Mouse (Mus musculus) heart, embryonic 12.5 days (tissue): ENCODE data around the gene Gabra4. TPM values are rescaled to one million over a fixed set of nuclear protein-coding genes. Genes with fewer than 3 reads are reported as not detected.
"Not testable (repeated sequence)": the region's sequence is repeated elsewhere in the genome, so short reads cannot be mapped to it uniquely, and the experiment has no call there.

Source experiments
- ATAC-seq: fragments of 200-750 bp; cut with Nextera tagmentation; 2 replicates; pipeline ENCODE4 v1.8.0; 2017; ENCODE audit warnings: moderate TSS enrichment, moderate library complexity; ENCODE audit not compliant: insufficient number of reproducible peaks, low FRiP score
- H3K27ac ChIP-seq: fragments of 300-500 bp; sonication (generic); 2 replicates; pipeline ENCODE4 v1.5.1; 2016; ENCODE audit warnings: mild to moderate bottlenecking, moderate library complexity; ENCODE audit not compliant: poor library complexity, severe bottlenecking
- H3K27me3 ChIP-seq: fragments of 300-500 bp; sonication (generic); replicated peaks from 2 replicates; pipeline ENCODE4 v1.6.1; 2016; ENCODE audit warnings: mild to moderate bottlenecking, moderate library complexity
- H3K36me3 ChIP-seq: fragments of 300-500 bp; sonication (generic); 2 replicates; pipeline ENCODE4 v1.6.1; 2016; ENCODE audit warnings: mild to moderate bottlenecking, moderate library complexity
- H3K4me1 ChIP-seq: fragments of 300-500 bp; sonication (generic); replicated peaks from 2 replicates; pipeline ENCODE4 v1.6.1; 2016; ENCODE audit warnings: mild to moderate bottlenecking
- H3K4me2 ChIP-seq: fragments of 300-500 bp; sonication (generic); 2 replicates; pipeline ENCODE4 v1.6.1; 2016; ENCODE audit warnings: mild to moderate bottlenecking, moderate library complexity
- H3K4me3 ChIP-seq: fragments of 300-500 bp; sonication (generic); 2 replicates; pipeline ENCODE4 v1.5.1; 2016; ENCODE audit warnings: mild to moderate bottlenecking
- H3K9ac ChIP-seq: fragments of 300-500 bp; sonication (generic); 2 replicates; pipeline ENCODE4 v1.6.1; 2016; ENCODE audit warnings: mild to moderate bottlenecking, moderate library complexity
- H3K9me3 ChIP-seq: fragments of 300-500 bp; sonication (generic); replicated peaks from 2 replicates; pipeline ENCODE4 v1.6.1; 2016; ENCODE audit warnings: mild to moderate bottlenecking, moderate library complexity
- WGBS: fragments of 180-500 bp; shearing (Covaris S2); methylation state at CpG from one replicate; pipeline ENCODE4 v1.1.7; 2016; 5-methylcytosine and 5-hydroxymethylcytosine counted together
- polyA plus RNA-seq: library from polyadenylated mRNA; unstranded; fragments of >200 nt; fragmentation: Nextera tagmentation; extraction: Ambion mirVana; gene quantifications from 2 replicates; pipeline ENCODE4 v1.2.1, GENCODE M21; 2016

Gabra4 gene
- polyA plus RNA-seq, 1 experiment from 2014 or later = 7.7 TPM

DNA sequence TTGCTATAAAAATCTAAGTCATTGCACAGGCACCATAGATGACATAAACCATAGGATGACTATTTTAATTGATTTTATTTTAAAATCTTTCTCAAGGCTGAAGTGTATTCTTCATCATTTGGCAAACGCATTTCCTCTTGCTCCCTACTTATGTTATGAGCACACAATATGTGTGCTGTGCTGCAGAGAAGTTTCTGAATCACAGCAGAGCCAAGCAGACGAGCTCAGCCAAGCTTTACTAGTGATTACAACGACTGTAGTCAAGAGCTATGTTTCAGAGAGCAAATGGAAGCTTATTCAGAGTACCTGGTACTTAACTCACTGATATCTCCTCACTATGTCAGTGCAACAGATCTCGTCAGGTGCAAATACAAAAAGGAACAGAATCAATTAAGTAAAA, 41.4 kb downstream of the Gabra4 start:
- Histone ChIP-seq H3K4me1 (0 out of 2 replicates have a peak, but pooled peaks cover 3% of the 10 kb centered on the region), H3K36me3 (no peaks in the 10 kb centered on the region), H3K9me3 (no peaks in the 10 kb centered on the region), H3K4me2 (no peak overlapping the region), H3K27ac (no peak overlapping the region), H3K4me3 (no peak overlapping the region), H3K27me3 (no peaks in the 10 kb centered on the region), H3K9ac (no peak overlapping the region)
- ATAC-seq = no peak
- WGBS = 51% methylated on average over 4 of the region's 4 CpGs

DNA sequence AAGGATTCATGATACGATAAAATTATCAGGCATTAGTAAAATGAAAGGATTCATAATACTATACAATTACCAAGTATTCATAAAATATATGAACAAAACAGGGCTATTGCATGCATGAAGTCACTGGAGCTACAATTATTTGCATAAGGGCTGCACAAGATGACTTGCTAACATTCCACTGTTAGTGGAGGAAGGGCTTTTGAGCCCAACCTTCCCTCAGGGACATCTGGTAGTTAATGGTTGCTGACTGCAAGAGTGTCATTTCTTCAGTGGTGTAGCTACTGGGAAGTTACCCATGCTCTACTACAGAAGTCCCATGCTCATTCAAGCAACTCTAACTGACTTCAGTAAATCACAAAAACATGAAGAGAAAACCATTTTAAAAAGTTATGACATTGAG, 43.8 kb downstream of the Gabra4 start:
- ATAC-seq = no peak
- no peak overlapping the region for H3K4me3 ChIP-seq
- H3K4me1 ChIP-seq = 0 out of 2 replicates have a peak, but pooled peaks cover 3% of the 10 kb centered on the region
- 88% methylated on average over 1 of the region's 1 CpGs for WGBS
- no peak overlapping the region for H3K27ac ChIP-seq
- no peak overlapping the region for H3K9ac ChIP-seq
- no peak overlapping the region for H3K4me2 ChIP-seq
- H3K9me3 ChIP-seq = no peaks in the 10 kb centered on the region
- no peaks in the 10 kb centered on the region for H3K36me3 ChIP-seq
- H3K27me3 ChIP-seq = no peaks in the 10 kb centered on the region

DNA sequence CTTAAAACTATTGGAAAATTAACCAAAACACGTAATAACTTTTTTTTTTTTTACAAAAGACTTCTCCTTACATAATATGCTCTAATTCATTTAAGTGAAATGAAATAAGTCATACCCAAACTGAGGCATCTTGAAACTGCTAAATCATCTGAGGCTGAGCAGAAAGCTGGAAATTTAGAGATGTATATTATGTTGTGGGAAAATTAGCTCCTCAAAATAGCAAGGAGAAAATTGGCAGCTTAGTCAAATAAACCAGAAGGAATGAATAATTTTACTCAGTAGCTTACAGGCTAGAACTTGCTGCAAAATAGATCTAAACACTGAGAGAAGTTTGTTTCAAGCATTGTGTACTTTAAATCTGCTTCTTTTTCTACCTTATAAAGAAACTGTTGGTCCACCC, 49.4 kb downstream of the Gabra4 start:
- H3K4me2 ChIP-seq = no peak overlapping the region
- no peaks in the 10 kb centered on the region for H3K27me3 ChIP-seq
- no peak overlapping the region for H3K27ac ChIP-seq
- H3K4me1 ChIP-seq = 0 out of 2 replicates have a peak, but pooled peaks cover 16% of the 10 kb centered on the region
- 89% methylated on average over 1 of the region's 1 CpGs for WGBS
- no peaks in the 10 kb centered on the region for H3K36me3 ChIP-seq
- no peak overlapping the region for H3K9ac ChIP-seq
- no peak overlapping the region for H3K4me3 ChIP-seq
- no peaks in the 10 kb centered on the region for H3K9me3 ChIP-seq
- ATAC-seq = no peak

DNA sequence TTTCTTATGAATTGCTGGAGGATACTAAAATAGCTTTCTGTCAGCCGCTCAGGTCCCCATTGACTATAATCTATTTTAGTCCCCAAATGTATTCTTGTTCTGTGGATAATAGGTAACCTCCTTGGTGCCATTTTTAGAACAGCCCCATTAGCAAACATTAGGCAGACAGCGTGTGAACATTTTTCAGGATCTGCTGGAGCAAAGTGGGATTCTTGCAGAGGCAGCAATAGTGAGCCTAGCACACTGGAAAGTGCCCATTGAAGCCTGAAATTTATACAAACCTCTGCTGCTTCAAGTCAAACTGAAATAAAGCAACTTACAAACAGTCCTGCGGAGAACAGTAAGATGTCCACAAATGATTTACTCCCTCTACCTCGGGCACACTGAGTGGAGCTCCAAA, 51.2 kb downstream of the Gabra4 start:
- Histone ChIP-seq H3K4me1 (0 out of 2 replicates have a peak, but pooled peaks cover 16% of the 10 kb centered on the region), H3K9me3 (no peaks in the 10 kb centered on the region), H3K27ac (peak overlapping the region; percentile 56), H3K36me3 (no peaks in the 10 kb centered on the region), H3K4me3 (no peak overlapping the region), H3K9ac (no peak overlapping the region), H3K27me3 (no peaks in the 10 kb centered on the region), H3K4me2 (no peak overlapping the region)
- 52% methylated on average over 4 of the region's 4 CpGs for WGBS
- no peak for ATAC-seq

DNA sequence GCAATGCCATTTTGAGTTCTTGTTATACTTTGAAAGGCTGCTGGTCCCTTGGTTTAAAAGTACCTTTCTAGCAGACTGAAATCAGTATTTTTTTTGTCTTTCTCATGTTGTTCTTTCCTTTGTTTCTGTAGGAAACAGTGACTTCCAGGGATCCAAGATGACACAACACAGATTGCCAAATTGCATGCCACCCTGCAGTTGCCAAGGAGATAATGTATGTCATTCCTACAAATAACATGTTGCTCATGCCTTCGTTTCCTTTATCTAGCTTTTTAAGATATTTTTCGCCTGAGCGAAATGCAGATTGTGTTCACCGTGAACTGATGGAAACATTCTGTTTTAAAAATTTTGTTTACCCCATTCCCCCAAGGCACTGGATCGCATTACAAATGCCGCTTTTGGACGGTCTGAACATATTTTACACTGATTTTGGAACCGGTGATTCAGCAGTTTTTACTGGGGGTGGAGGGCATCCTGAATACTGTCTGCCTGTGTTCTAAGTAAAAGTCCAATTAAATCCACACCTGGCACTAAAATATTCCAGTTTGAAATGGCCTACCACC, 53.9 kb downstream of the Gabra4 start:
- 0 out of 2 replicates have a peak, but pooled peaks cover 16% of the 10 kb centered on the region for H3K4me1 ChIP-seq
- H3K4me3 ChIP-seq = no peak overlapping the region
- no peaks in the 10 kb centered on the region for H3K27me3 ChIP-seq
- no peak overlapping the region for H3K27ac ChIP-seq
- no peak for ATAC-seq
- H3K4me2 ChIP-seq = no peak overlapping the region
- no peaks in the 10 kb centered on the region for H3K9me3 ChIP-seq
- H3K36me3 ChIP-seq = no peaks in the 10 kb centered on the region
- no peak overlapping the region for H3K9ac ChIP-seq
- 56% methylated on average over 8 of the region's 8 CpGs for WGBS

DNA sequence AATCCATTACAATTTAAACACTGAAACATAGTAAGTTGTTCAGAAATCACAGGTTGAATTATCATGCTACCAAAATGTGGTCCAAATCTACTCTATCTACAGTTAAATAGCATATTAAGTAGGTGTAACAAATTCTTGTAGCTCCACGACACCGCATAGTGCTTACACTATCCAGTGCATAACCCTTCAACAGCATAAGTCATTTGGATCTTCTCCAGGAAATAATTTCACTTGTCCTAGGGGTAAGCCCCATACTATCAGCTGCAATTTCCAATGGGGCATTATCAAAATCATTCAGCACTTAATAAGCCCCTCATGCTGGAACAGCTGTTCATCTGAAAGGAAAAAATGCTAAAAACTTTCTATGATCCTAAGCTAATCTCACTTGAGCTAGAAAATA, 62.8 kb downstream of the Gabra4 start:
- Histone ChIP-seq H3K4me3 (no peak overlapping the region), H3K4me1 (peaks cover 6% of the 10 kb centered on the region), H3K27ac (no peak overlapping the region), H3K9me3 (no peaks in the 10 kb centered on the region), H3K4me2 (no peak overlapping the region), H3K9ac (no peak overlapping the region), H3K36me3 (no peaks in the 10 kb centered on the region), H3K27me3 (no peaks in the 10 kb centered on the region)
- 70% methylated on average over 2 of the region's 2 CpGs for WGBS
- no peak for ATAC-seq

DNA sequence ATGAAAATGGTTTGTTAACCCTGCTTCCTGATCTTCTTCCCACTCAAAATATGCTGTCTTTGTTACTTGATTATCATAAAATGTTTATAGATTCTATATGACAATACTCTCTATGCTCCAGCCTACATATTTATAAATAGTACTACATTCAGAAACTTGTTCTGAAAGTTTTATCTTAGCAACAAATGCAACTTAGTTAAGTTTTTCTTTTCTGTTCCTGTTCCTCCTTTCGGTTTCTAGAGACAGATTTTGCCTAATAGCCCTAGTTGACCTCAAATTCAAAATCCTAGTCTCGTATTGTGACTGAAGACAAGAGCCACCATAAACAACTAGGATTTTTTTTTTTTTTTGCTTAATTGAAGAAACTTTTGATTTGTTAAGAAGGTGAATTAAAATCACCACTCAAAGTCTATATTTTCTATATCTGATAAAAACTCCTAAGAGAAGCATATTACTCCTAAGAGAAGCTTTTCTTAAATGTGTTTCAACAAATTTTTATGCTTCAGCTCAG, 64.3 kb downstream of the Gabra4 start:
- peaks cover 6% of the 10 kb centered on the region for H3K4me1 ChIP-seq
- no peak overlapping the region for H3K27ac ChIP-seq
- no peaks in the 10 kb centered on the region for H3K9me3 ChIP-seq
- WGBS = 79% methylated on average over 2 of the region's 2 CpGs
- H3K36me3 ChIP-seq = no peaks in the 10 kb centered on the region
- ATAC-seq = no peak
- no peak overlapping the region for H3K4me2 ChIP-seq
- H3K9ac ChIP-seq = no peak overlapping the region
- H3K27me3 ChIP-seq = no peaks in the 10 kb centered on the region
- H3K4me3 ChIP-seq = no peak overlapping the region

DNA sequence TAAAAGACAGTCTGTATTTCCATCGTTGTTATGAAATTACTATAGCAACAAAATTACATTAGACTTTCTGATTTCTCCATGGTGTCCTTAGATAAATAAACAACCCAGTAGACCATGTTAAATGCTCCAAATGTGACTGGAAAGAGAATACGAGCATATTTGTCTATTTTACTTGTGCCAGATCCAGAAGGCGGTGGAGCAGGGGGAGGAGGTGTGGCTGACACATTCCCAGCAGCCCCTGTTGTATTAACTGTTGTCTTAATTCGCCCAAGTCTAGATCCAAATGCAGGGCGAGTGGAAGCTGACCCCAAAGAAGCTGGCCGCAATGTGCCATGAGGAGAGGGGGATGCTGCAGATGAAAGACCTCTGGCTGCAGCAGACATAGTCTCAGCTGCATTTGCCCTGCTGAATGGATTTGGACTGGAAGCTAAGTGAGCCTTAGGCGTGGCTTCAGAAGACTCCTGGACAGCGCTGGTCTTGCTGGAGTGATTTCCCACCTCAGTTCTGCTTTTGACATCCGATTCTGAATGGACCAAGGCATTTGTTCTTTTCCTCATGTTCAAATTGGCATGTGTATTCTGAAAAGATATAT, 86.4 kb downstream of the Gabra4 start:
- no peak for ATAC-seq
- Histone ChIP-seq H3K9me3 (no peaks in the 10 kb centered on the region), H3K9ac (no peak overlapping the region), H3K4me3 (no peak overlapping the region), H3K4me1 (no peaks in the 10 kb centered on the region), H3K36me3 (no peaks in the 10 kb centered on the region), H3K27ac (no peak overlapping the region), H3K27me3 (no peaks in the 10 kb centered on the region), H3K4me2 (no peak overlapping the region)
- 77% methylated on average over 9 of the region's 9 CpGs for WGBS

DNA sequence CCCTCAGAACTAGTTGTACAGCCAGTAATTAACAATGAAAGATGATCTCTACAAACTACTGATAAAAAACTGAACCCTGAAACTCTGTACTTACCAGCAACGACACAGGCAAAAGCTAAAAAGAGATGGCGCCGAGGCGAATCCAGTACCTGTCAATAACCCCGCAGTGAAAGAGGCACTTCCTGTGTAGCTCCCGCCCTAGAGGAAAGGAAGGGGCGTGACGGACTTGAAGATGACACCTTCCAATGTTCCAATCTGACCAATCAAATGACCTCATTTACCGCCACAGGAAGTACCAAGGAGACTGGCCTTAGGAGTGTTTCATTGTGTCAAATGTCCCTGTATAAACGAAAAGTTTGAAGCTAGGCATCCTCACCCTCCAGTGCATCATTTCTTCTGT, 110.0 kb downstream of the Gabra4 start, which contains the start of gene Cox7b2:
Gene Cox7b2, minus strand, starts transcription at position 127 of the 400 bp plus-strand sequence.
- 88% methylated on average over 10 of the region's 10 CpGs for WGBS
- no peak within 1 kb of the TSS for H3K4me3 ChIP-seq
- H3K36me3 ChIP-seq = no peaks in the 10 kb centered on the region
- no peaks in the 10 kb centered on the region for H3K9me3 ChIP-seq
- H3K9ac ChIP-seq = no peak within 1 kb of the TSS
- no peaks in the 10 kb centered on the region for H3K4me1 ChIP-seq
- no peaks in the 10 kb centered on the region for H3K27me3 ChIP-seq
- no peak for ATAC-seq
- H3K4me2 ChIP-seq = no peak within 1 kb of the TSS
- H3K27ac ChIP-seq = no peak within 1 kb of the TSS

DNA sequence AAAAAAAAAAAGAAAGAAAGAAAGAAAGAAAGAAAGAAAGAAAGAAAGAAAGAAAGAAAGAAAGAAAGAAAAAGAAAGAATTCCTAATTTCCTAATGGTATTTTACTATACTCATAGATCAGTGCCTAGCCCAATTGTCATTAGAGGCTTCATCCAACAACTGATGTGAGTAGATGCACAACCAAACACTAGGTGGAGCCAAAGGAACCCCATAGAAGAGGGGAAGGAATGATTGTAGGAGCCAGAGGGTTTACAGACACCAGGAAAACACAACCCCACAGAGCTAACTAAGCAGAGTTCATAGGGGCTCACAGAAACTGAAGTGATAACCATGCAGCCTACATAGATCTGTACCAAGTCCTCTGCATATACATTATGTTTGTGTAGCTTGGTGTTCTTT, 112.6 kb downstream of the Gabra4 start:
- Histone ChIP-seq H3K9me3 (no peaks in the 10 kb centered on the region), H3K4me3 (no peak overlapping the region), H3K27ac (no peak overlapping the region), H3K4me2 (no peak overlapping the region), H3K4me1 (no peaks in the 10 kb centered on the region), H3K36me3 (no peaks in the 10 kb centered on the region), H3K27me3 (no peaks in the 10 kb centered on the region), H3K9ac (no peak overlapping the region)
- ATAC-seq = no peak

DNA sequence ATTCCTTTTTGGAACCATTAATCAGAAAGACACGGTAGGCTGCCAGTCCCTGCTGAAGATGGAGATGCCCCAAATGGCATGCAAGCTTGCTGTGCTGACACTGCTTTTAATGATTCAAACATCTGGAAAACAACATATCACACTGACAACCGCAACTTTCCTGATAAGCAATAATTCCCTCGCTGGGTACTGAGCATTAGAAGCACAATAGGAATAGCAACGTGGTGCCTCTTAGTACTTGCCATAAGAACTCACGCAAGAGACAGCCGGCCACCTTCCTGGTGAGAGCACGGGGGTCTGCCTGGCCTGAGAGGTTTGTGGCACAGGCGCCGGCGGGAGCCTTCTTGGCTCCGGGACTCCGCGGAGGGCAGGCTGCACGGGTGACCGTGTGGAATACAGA, 132.6 kb downstream of the Gabra4 start:
- not testable (repeated sequence) for H3K4me3 ChIP-seq, H3K9me3 ChIP-seq, H3K9ac ChIP-seq, H3K4me1 ChIP-seq, H3K27ac ChIP-seq, H3K36me3 ChIP-seq, ATAC-seq, H3K27me3 ChIP-seq
- 0 out of 2 replicates have a peak overlapping the region, but pooled peaks have one; percentile 24 for H3K4me2 ChIP-seq
- WGBS = 64% methylated on average over 10 of the region's 15 CpGs
